Mouse (Mus musculus) mesoderm, embryonic 11.5 days (tissue): Measurements from ENCODE around the gene Pdss1.
"Not testable (repeated sequence)": the region's sequence is repeated elsewhere in the genome, so short reads cannot be mapped to it uniquely, and the experiment has no call there.

Experiments used
- DNase-seq: peaks from one replicate; pipeline ENCODE4 v3.0.0-alpha.2; 2012; ENCODE audit warnings: low read depth, low spot score

Pdss1 gene

GRCm38 (mm10) chr2:22895282-22896273 is at the start of gene Pdss1:
Pdss1 (plus strand) TSS chr2:22895522.
- DNase-seq, result peak; percentile 90

GRCm38 (mm10) chr2:22851900-22852299 is 43.4 kb upstream of the Pdss1 start:
- no peak for DNase-seq

GRCm38 (mm10) chr2:22857501-22857900 is 37.8 kb upstream of the Pdss1 start:
- DNase-seq, result peak; percentile 25

GRCm38 (mm10) chr2:22862194-22862593 is 33.1 kb upstream of the Pdss1 start:
- no peak for DNase-seq

- DNase-seq, result peak; percentile 75
Measured at GRCm38 (mm10) chr2:22864394-22865037, 30.8 kb upstream of the Pdss1 start.

- no peak for DNase-seq
Measured at GRCm38 (mm10) chr2:22865818-22866217, 29.5 kb upstream of the Pdss1 start.

GRCm38 (mm10) chr2:22866894-22867424 is 28.4 kb upstream of the Pdss1 start:
- DNase-seq, result no peak

- no peak for DNase-seq
Measured at GRCm38 (mm10) chr2:22873159-22873558, 22.2 kb upstream of the Pdss1 start.

GRCm38 (mm10) chr2:22874628-22875027 is 20.7 kb upstream of the Pdss1 start:
- no peak for DNase-seq

- no peak for DNase-seq
Measured at GRCm38 (mm10) chr2:22876614-22877013, 18.7 kb upstream of the Pdss1 start.

- DNase-seq, result no peak
Measured at GRCm38 (mm10) chr2:22878781-22879180, 16.5 kb upstream of the Pdss1 start.

- not testable (repeated sequence) for DNase-seq
Measured at GRCm38 (mm10) chr2:22880726-22881125, 14.6 kb upstream of the Pdss1 start.

- DNase-seq, result no peak
Measured at GRCm38 (mm10) chr2:22894932-22895281, 415 bp upstream of the Pdss1 start.

GRCm38 (mm10) chr2:22903947-22904346 is 8.6 kb downstream of the Pdss1 start:
- DNase-seq, result no peak

GRCm38 (mm10) chr2:22914421-22914820 is 19.1 kb downstream of the Pdss1 start:
- DNase-seq, result no peak

- DNase-seq, result no peak
Measured at GRCm38 (mm10) chr2:22918651-22919050, 23.3 kb downstream of the Pdss1 start.

- not testable (repeated sequence) for DNase-seq
Measured at GRCm38 (mm10) chr2:22925911-22926310, 30.6 kb downstream of the Pdss1 start.

- DNase-seq, result no peak
Measured at GRCm38 (mm10) chr2:22928259-22928658, 32.9 kb downstream of the Pdss1 start.

GRCm38 (mm10) chr2:22933556-22933955 is 38.2 kb downstream of the Pdss1 start:
- no peak for DNase-seq

GRCm38 (mm10) chr2:22949956-22950355 is 54.6 kb downstream of the Pdss1 start:
- no peak for DNase-seq

GRCm38 (mm10) chr2:22954278-22954677 is 59.0 kb downstream of the Pdss1 start:
- DNase-seq, result no peak

GRCm38 (mm10) chr2:22955914-22956313 is 60.6 kb downstream of the Pdss1 start:
- no peak for DNase-seq
